Mouse (Mus musculus) brown adipose tissue, adult 24 weeks (tissue): Measurements from ENCODE around the gene Olig1. TPM values are rescaled to one million over a fixed set of nuclear protein-coding genes. Genes with fewer than 3 reads are reported as not detected.
"Not testable (repeated sequence)": the region's sequence is repeated elsewhere in the genome, so short reads cannot be mapped to it uniquely, and the experiment has no call there.

ENCODE experiments used
- H3K27ac ChIP-seq: fragments of 200-500 bp; replicated peaks from 2 replicates; pipeline ENCODE4 v1.5.1; 2012; ENCODE audit warnings: low read depth, mild to moderate bottlenecking, low read length
- H3K4me1 ChIP-seq: fragments of 200-500 bp; 2 replicates; pipeline ENCODE4 v1.6.1; 2012; ENCODE audit warnings: low read length, mixed read lengths; ENCODE audit not compliant: control insufficient read depth, insufficient read depth, insufficient read length
- H3K4me3 ChIP-seq: fragments of 200-500 bp; 2 replicates; pipeline ENCODE4 v1.5.1; 2012; ENCODE audit warnings: low read depth, mild to moderate bottlenecking, low read length, moderate library complexity; ENCODE audit not compliant: insufficient read depth
- polyA plus RNA-seq: library from polyadenylated mRNA; stranded (reverse); fragments of >200 nt; gene quantifications from 2 replicates; pipeline ENCODE4 v1.2.4, GENCODE M21; 2012; ENCODE audit not compliant: missing spikeins, insufficient read depth, insufficient read length

Gene Olig1
- polyA plus RNA-seq, 1 experiment = 0.63 TPM

GRCm38 (mm10) chr16:91229643-91230042, 39.9 kb upstream of the Olig1 start:
- H3K27ac ChIP-seq = no peak overlapping the region
- no peaks in the 10 kb centered on the region for H3K4me1 ChIP-seq
- H3K4me3 ChIP-seq = no peak overlapping the region

GRCm38 (mm10) chr16:91231781-91232469, 37.6 kb upstream of the Olig1 start:
- Histone ChIP-seq H3K4me1 (no peaks in the 10 kb centered on the region), H3K27ac (no peak overlapping the region), H3K4me3 (no peak overlapping the region)

GRCm38 (mm10) chr16:91232470-91233240, 36.9 kb upstream of the Olig1 start:
- no peak overlapping the region for H3K4me3 ChIP-seq
- no peak overlapping the region for H3K27ac ChIP-seq
- H3K4me1 ChIP-seq = no peaks in the 10 kb centered on the region

- Histone ChIP-seq H3K27ac (no peak overlapping the region), H3K4me3 (no peak overlapping the region), H3K4me1 (no peaks in the 10 kb centered on the region)
Measured at GRCm38 (mm10) chr16:91233241-91233944, 36.2 kb upstream of the Olig1 start.

GRCm38 (mm10) chr16:91239024-91239423, 30.5 kb upstream of the Olig1 start:
- H3K4me3 ChIP-seq = no peak overlapping the region
- H3K4me1 ChIP-seq = no peaks in the 10 kb centered on the region
- no peak overlapping the region for H3K27ac ChIP-seq

GRCm38 (mm10) chr16:91246292-91246691, 23.3 kb upstream of the Olig1 start:
- Histone ChIP-seq H3K27ac (no peak overlapping the region), H3K4me1 (no peaks in the 10 kb centered on the region), H3K4me3 (no peak overlapping the region)

GRCm38 (mm10) chr16:91255419-91256164, 14.0 kb upstream of the Olig1 start:
- H3K4me3 ChIP-seq = peak overlapping the region; percentile 2; the same call in 1 of the 2 replicates
- not testable (repeated sequence) for H3K4me1 ChIP-seq

GRCm38 (mm10) chr16:91258956-91259355, 10.6 kb upstream of the Olig1 start:
- Histone ChIP-seq H3K27ac (no peak overlapping the region), H3K4me1 (no peaks in the 10 kb centered on the region), H3K4me3 (no peak overlapping the region)

More at GRCm38 (mm10) chr16:91255419-91256164, 14.0 kb upstream of the Olig1 start:
- not testable (repeated sequence) for H3K27ac ChIP-seq

GRCm38 (mm10) chr16:91260861-91261260, 8.7 kb upstream of the Olig1 start:
- Histone ChIP-seq H3K4me1 (no peaks in the 10 kb centered on the region), H3K27ac (no peak overlapping the region), H3K4me3 (no peak overlapping the region)

GRCm38 (mm10) chr16:91262467-91263220, 6.9 kb upstream of the Olig1 start:
- H3K27ac ChIP-seq = no peak overlapping the region

GRCm38 (mm10) chr16:91265972-91266371, 3.6 kb upstream of the Olig1 start:
- no peaks in the 10 kb centered on the region; the same call in 1 of the 2 replicates for H3K4me1 ChIP-seq
- H3K4me3 ChIP-seq = no peak overlapping the region
- no peak overlapping the region for H3K27ac ChIP-seq

More at GRCm38 (mm10) chr16:91262467-91263220, 6.9 kb upstream of the Olig1 start:
- Histone ChIP-seq H3K4me3 (no peak overlapping the region), H3K4me1 (no peaks in the 10 kb centered on the region)

- Histone ChIP-seq H3K4me1 (peaks cover 2% of the 10 kb centered on the region; the same call in 1 of the 2 replicates), H3K27ac (no peak overlapping the region), H3K4me3 (peak overlapping the region; percentile 26)
Measured at GRCm38 (mm10) chr16:91268724-91269452, 684 bp upstream of the Olig1 start.

- peak overlapping the region; percentile 26; the same call in 1 of the 2 replicates for H3K4me3 ChIP-seq
- peaks cover 2% of the 10 kb centered on the region; the same call in 1 of the 2 replicates for H3K4me1 ChIP-seq
- H3K27ac ChIP-seq = no peak overlapping the region
Measured at GRCm38 (mm10) chr16:91270212-91270971, 820 bp downstream of the Olig1 start.
